Mouse (Mus musculus) CH12.LX (cell line): ENCODE measurements at regions not wholly inside any gene's neighbourhood (a gene's known extent, or its start where the extent isn't known, plus 50 kb on each side); places are given as distances from the start of the nearest gene placed in this dataset.

Experiments
- DNase-seq: peaks from one replicate; pipeline ENCODE4 v3.0.0-alpha.2; 2013; ENCODE audit errors: extremely low read depth
- H3K27ac ChIP-seq: 2 replicates; pipeline ENCODE4 v1.5.1; 2012; ENCODE audit warnings: low read depth, mild to moderate bottlenecking, control low read depth, moderate library complexity; ENCODE audit not compliant: insufficient read depth
- H3K27me3 ChIP-seq: replicated peaks from 2 replicates; pipeline ENCODE3; 2012; ENCODE audit warnings: inconsistent platforms
- H3K36me3 ChIP-seq, 2 experiments: replicated peaks in 1 of 2; 2 replicates each; pipeline versions ENCODE3 to v1.6.1; 2012; ENCODE audit warnings: inconsistent platforms in 1 of 2, low read length in 1 of 2, mild to moderate bottlenecking in 1 of 2, mixed read lengths in 1 of 2, moderate library complexity in 1 of 2; ENCODE audit not compliant: control insufficient read depth in 1 of 2, insufficient read depth in 1 of 2
- H3K4me1 ChIP-seq, 2 experiments: 2 replicates each; pipeline ENCODE4 v1.6.1; 2012; ENCODE audit warnings: inconsistent platforms in 1 of 2, moderate library complexity in 1 of 2; ENCODE audit not compliant: insufficient read depth in 2 of 2, control insufficient read depth in 1 of 2
- H3K4me2 ChIP-seq: 2 replicates; pipeline ENCODE4 v1.6.1; 2012; ENCODE audit warnings: low read depth, mild to moderate bottlenecking, control low read depth; ENCODE audit not compliant: poor library complexity, insufficient read depth, severe bottlenecking
- H3K4me3 ChIP-seq, 3 experiments: fragments of 150-350 bp in 1 of 3; sonication (generic) in 1 of 3; replicated peaks in 1 of 3; 2 replicates each; pipeline versions ENCODE3 to v1.5.1; 2011 to 2012; ENCODE audit warnings: low read depth in 2 of 3, low read length in 2 of 3, mild to moderate bottlenecking in 2 of 3, moderate library complexity in 2 of 3, control low read depth in 1 of 3, improper control_type of control experiment in 1 of 3, inconsistent platforms in 1 of 3, mixed read lengths in 1 of 3; ENCODE audit not compliant: poor library complexity in 1 of 3
- H3K79me2 ChIP-seq: replicated peaks from 2 replicates; pipeline ENCODE4 v1.6.1; 2012; ENCODE audit warnings: mild to moderate bottlenecking, moderate library complexity; ENCODE audit not compliant: control insufficient read depth, poor library complexity, insufficient read depth, severe bottlenecking; ENCODE audit errors: extremely low read depth
- H3K9ac ChIP-seq: 2 replicates; pipeline ENCODE4 v1.6.1; 2012; ENCODE audit warnings: low read depth, mild to moderate bottlenecking, control low read depth, moderate library complexity; ENCODE audit not compliant: insufficient read depth
- H3K9me3 ChIP-seq: replicated peaks from 2 replicates; pipeline ENCODE3; 2012; ENCODE audit warnings: low read length, inconsistent platforms, mixed read lengths
- BHLHE40 ChIP-seq: IDR thresholded peaks from 2 replicates; pipeline ENCODE4 v1.6.1; 2011; ENCODE audit warnings: mild to moderate bottlenecking, low read depth, low read length, improper control_type of control experiment
- CHD1 ChIP-seq: IDR thresholded peaks from 2 replicates; pipeline ENCODE4 v1.6.1; 2012; ENCODE audit warnings: low read depth, low read length, improper control_type of control experiment, inconsistent platforms
- ELF1 ChIP-seq: IDR thresholded peaks from 2 replicates; pipeline ENCODE4 v1.6.1; 2014; ENCODE audit warnings: low read depth, mild to moderate bottlenecking, inconsistent platforms, low read length, improper control_type of control experiment
- EP300 ChIP-seq: IDR thresholded peaks from 2 replicates; pipeline ENCODE4 v1.6.1; 2011; ENCODE audit warnings: low read length, improper control_type of control experiment
- ETS1 ChIP-seq: conservative IDR thresholded peaks from 2 replicates; pipeline ENCODE4 v1.6.1; 2012; ENCODE audit warnings: low read depth, mild to moderate bottlenecking, inconsistent platforms, low read length, improper control_type of control experiment, moderate library complexity
- GABPA ChIP-seq: IDR thresholded peaks from 2 replicates; pipeline ENCODE4 v1.6.1; 2012; ENCODE audit warnings: low read depth, low read length, improper control_type of control experiment, inconsistent platforms; ENCODE audit not compliant: insufficient replicate concordance
- HCFC1 ChIP-seq: IDR thresholded peaks from 2 replicates; pipeline ENCODE4 v1.6.1; 2012; ENCODE audit warnings: low read depth, mild to moderate bottlenecking, inconsistent platforms, low read length, improper control_type of control experiment
- IRF4 ChIP-seq: IDR thresholded peaks from 2 replicates; pipeline ENCODE4 v1.6.1; 2014; ENCODE audit warnings: low read depth, mild to moderate bottlenecking, inconsistent platforms, low read length, improper control_type of control experiment
- JUN ChIP-seq: IDR thresholded peaks from 2 replicates; pipeline ENCODE4 v1.6.1; 2011; ENCODE audit warnings: low read depth, mild to moderate bottlenecking, low read length, improper control_type of control experiment, moderate library complexity; ENCODE audit not compliant: insufficient read depth
- JUND ChIP-seq: conservative IDR thresholded peaks from 2 replicates; pipeline ENCODE4 v1.6.1; 2011; ENCODE audit warnings: low read depth, low read length, improper control_type of control experiment
- KAT2A ChIP-seq: IDR thresholded peaks from 2 replicates; pipeline ENCODE4 v1.6.1; 2012; ENCODE audit warnings: low read length, improper control_type of control experiment, inconsistent platforms; ENCODE audit not compliant: insufficient replicate concordance
- MAFK ChIP-seq: IDR thresholded peaks from 2 replicates; pipeline ENCODE4 v1.6.1; 2011; ENCODE audit warnings: low read length, improper control_type of control experiment; ENCODE audit not compliant: insufficient replicate concordance
- MAX ChIP-seq: IDR thresholded peaks from 2 replicates; pipeline ENCODE4 v1.6.1; 2011; ENCODE audit warnings: low read length, improper control_type of control experiment
- MAZ ChIP-seq: IDR thresholded peaks from 2 replicates; pipeline ENCODE4 v1.6.1; 2012; ENCODE audit warnings: low read depth, mild to moderate bottlenecking, inconsistent platforms, low read length, improper control_type of control experiment, moderate library complexity
- MXI1 ChIP-seq: IDR thresholded peaks from 2 replicates; pipeline ENCODE4 v1.6.1; 2011; ENCODE audit warnings: mild to moderate bottlenecking, low read depth, low read length, improper control_type of control experiment
- NRF1 ChIP-seq: IDR thresholded peaks from 2 replicates; pipeline ENCODE4 v1.6.1; 2014; ENCODE audit warnings: low read depth, mild to moderate bottlenecking, inconsistent platforms, low read length, improper control_type of control experiment, moderate library complexity
- PAX5 ChIP-seq: IDR thresholded peaks from 2 replicates; pipeline ENCODE4 v1.6.1; 2012; ENCODE audit warnings: low read length, inconsistent platforms, mixed read lengths
- POLR2A ChIP-seq: IDR thresholded peaks from 2 replicates; pipeline ENCODE4 v1.6.1; 2011; ENCODE audit warnings: low read depth, mild to moderate bottlenecking, improper control_type of control experiment, low read length
- POLR2AphosphoS2 ChIP-seq: IDR thresholded peaks from 2 replicates; pipeline ENCODE4 v1.6.1; 2011; ENCODE audit warnings: low read depth, low read length, improper control_type of control experiment
- RCOR1 ChIP-seq: conservative IDR thresholded peaks from 2 replicates; pipeline ENCODE4 v1.6.1; 2012; ENCODE audit warnings: low read depth, mild to moderate bottlenecking, inconsistent platforms, low read length, improper control_type of control experiment
- SIN3A ChIP-seq: IDR thresholded peaks from 2 replicates; pipeline ENCODE4 v1.6.1; 2012; ENCODE audit warnings: low read length, improper control_type of control experiment, inconsistent platforms
- SMC3 ChIP-seq: IDR thresholded peaks from 2 replicates; pipeline ENCODE4 v1.6.1; 2011; ENCODE audit warnings: low read depth, low read length, improper control_type of control experiment
- TCF12 ChIP-seq: IDR thresholded peaks from 2 replicates; pipeline ENCODE4 v1.6.1; 2014; ENCODE audit warnings: low read depth, mild to moderate bottlenecking, inconsistent platforms, low read length, improper control_type of control experiment
- UBTF ChIP-seq: IDR thresholded peaks from 2 replicates; pipeline ENCODE4 v1.6.1; 2012; ENCODE audit warnings: low read depth, mild to moderate bottlenecking, inconsistent platforms, low read length, improper control_type of control experiment, moderate library complexity
- USF1 ChIP-seq: IDR thresholded peaks from 2 replicates; pipeline ENCODE4 v1.6.1; 2014; ENCODE audit warnings: low read depth, mild to moderate bottlenecking, inconsistent platforms, low read length, improper control_type of control experiment
- USF2 ChIP-seq: conservative IDR thresholded peaks from 2 replicates; pipeline ENCODE4 v1.6.1; 2011; ENCODE audit warnings: low read depth, low read length, improper control_type of control experiment
- ZKSCAN1 ChIP-seq: IDR thresholded peaks from 2 replicates; pipeline ENCODE4 v1.6.1; 2012; ENCODE audit warnings: low read depth, inconsistent platforms, low read length, improper control_type of control experiment, borderline replicate concordance
- ZNF384 ChIP-seq: IDR thresholded peaks from 2 replicates; pipeline ENCODE4 v1.6.1; 2012; ENCODE audit warnings: low read depth, low read length, improper control_type of control experiment, inconsistent platforms
- dilution Hi-C: fragments of 300-500 bp; cut with MboI; formaldehyde crosslinking; loops from 2 replicates; pipeline ENCODE4 v1.14.3; 2020; ENCODE audit warnings: low sequenced_read_pairs; ENCODE audit not compliant: extremely low pct_unique_long_range_greater_than_20kb, extremely low pct_ligation_motif_present
- in situ Hi-C: fragments of 300-500 bp; cut with MboI; formaldehyde crosslinking; loops from 3 replicates; pipeline ENCODE4 v1.14.3; 2019; ENCODE audit warnings: low sequenced_read_pairs, low pct_ligation_motif_present, low pct_unique_long_range_greater_than_20kb, mixed read lengths

DNA sequence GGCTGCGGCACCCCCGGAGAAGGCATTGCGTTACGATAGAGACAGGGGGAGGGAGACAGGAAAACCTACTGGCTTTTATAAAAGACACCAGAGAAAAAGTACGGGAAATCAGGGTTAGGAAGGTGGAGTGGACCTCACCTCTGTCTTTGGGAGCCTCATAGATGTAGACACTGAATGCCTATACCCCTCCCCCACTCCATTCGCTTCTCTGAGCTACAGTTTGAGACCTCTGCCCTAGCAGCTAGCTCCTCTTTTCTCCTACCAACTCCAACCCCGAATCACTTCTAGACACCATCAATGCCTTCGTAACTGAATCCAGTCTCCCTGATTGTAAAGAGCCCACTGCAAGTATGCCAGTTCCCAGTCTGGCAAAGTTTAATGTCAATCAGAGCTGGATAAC, 118.5 kb downstream of the Slc38a6 start:
- Histone ChIP-seq H3K36me3 (no peaks in the 10 kb centered on the region), H3K27ac (no peak overlapping the region), H3K4me2 (no peak overlapping the region), H3K4me1 (peaks cover 0 to 22% of the 10 kb centered on the region in 2 experiments; a peak in 2 of 4 replicates), H3K27me3 (no peaks in the 10 kb centered on the region), H3K9ac (no peak overlapping the region), H3K4me3 (no peak overlapping the region), H3K79me2 (no peaks in the 10 kb centered on the region), H3K9me3 (no peaks in the 10 kb centered on the region)
- in situ Hi-C loops (no loop called here), dilution Hi-C loops (no loop called here)
- TF ChIP-seq SIN3A (no peak), TCF12 (no peak), SMC3 (no peak), CHD1 (no peak), MAZ (no peak), NRF1 (no peak), KAT2A (no peak), HCFC1 (no peak), ZKSCAN1 (no peak), POLR2A (no peak), PAX5 (no peak), ELF1 (no peak), JUND (no peak), JUN (no peak), MAX (no peak), MXI1 (no peak), USF2 (no peak)
- DNase-seq: no peak

DNA sequence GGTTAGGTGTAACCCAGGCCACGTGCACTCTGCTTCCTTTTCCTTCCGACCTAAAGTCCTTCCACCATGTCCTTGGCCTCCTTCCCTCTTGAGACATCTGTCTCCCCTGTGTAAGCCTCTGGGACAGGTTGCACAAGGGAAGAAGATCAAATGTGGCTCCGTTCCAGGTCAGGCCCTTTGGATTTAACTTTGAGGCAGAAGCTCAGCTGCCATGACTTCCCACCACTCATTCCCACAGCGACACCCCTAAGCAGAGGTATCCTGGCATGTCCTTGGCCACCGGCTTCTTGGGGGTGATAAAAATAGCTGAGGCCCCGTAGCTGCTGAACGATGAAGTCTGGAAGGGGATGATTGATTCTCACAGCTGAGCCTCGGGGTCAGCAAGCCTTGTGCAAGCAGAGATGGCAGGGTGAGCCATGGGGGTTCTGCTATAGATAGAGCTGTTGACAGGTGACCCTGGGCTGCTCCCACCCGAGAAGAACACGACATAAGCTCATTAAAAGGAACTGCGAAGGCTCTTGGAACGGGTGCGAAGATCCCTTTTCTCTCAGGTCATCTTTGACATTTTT, 117.4 kb downstream of the Slc38a6 start:
- no peak for DNase-seq
- no peaks in the 10 kb centered on the region for H3K27me3 ChIP-seq
- H3K79me2 ChIP-seq: no peaks in the 10 kb centered on the region
- peaks cover 0 to 22% of the 10 kb centered on the region in 2 experiments; a peak in 2 of 4 replicates for H3K4me1 ChIP-seq
- no peaks in the 10 kb centered on the region for H3K9me3 ChIP-seq
- dilution Hi-C loops (no loop called here), in situ Hi-C loops (no loop called here)
- no peak for TF ChIP-seq MAFK
- no peak for TF ChIP-seq ZNF384
- no peak for TF ChIP-seq HCFC1
- TF ChIP-seq POLR2AphosphoS2: no peak
- TF ChIP-seq IRF4: no peak
- no peak for TF ChIP-seq USF1
- no peak for TF ChIP-seq MAX
- TF ChIP-seq JUND: no peak
- TF ChIP-seq TCF12: no peak
- no peak for TF ChIP-seq MXI1
- TF ChIP-seq EP300: no peak
- TF ChIP-seq RCOR1: no peak
- no peak for TF ChIP-seq UBTF
- no peak for TF ChIP-seq BHLHE40
- no peak for TF ChIP-seq ETS1
- TF ChIP-seq GABPA: no peak
- no peak for TF ChIP-seq SIN3A
- H3K4me3 ChIP-seq: no peak overlapping the region
- H3K36me3 ChIP-seq: no peaks in the 10 kb centered on the region
- no peak overlapping the region for H3K27ac ChIP-seq
- no peak overlapping the region for H3K9ac ChIP-seq
- no peak overlapping the region for H3K4me2 ChIP-seq
